Mouse (Mus musculus) adrenal gland (tissue): ENCODE data around the gene Klhl40.

Experiments used
- intact Hi-C: fragments of 180-260 bp; cut with DNase I; formaldehyde crosslinking; loops from one replicate; pipeline ENCODE4 v1.15.1; 2025

Gene Klhl40

GRCm38 (mm10) chr9:121823051-121823450 lies 45.6 kb downstream of the Klhl40 start:
- intact Hi-C loops, result no loop called here

- intact Hi-C loops, result no loop called here
These were observed 46.6 kb downstream of the Klhl40 start for GRCm38 (mm10) chr9:121823991-121824390.

- intact Hi-C loops, result no loop called here
These were observed 48.9 kb downstream of the Klhl40 start for GRCm38 (mm10) chr9:121826356-121826755.

- intact Hi-C loops, result no loop called here
These were observed 50.9 kb downstream of the Klhl40 start for GRCm38 (mm10) chr9:121828314-121828713.

- intact Hi-C loops, result no loop called here
These were observed 52.0 kb downstream of the Klhl40 start for GRCm38 (mm10) chr9:121829270-121829992.

GRCm38 (mm10) chr9:121830243-121830955 lies 53.0 kb downstream of the Klhl40 start:
- intact Hi-C loops, result no loop called here

GRCm38 (mm10) chr9:121830956-121831293 lies 53.5 kb downstream of the Klhl40 start:
- intact Hi-C loops, result no loop called here
